Mouse (Mus musculus) liver, embryonic 12.5 days (tissue): ENCODE data around the gene Stoml2. TPM values are rescaled to one million over a fixed set of nuclear protein-coding genes. Genes with fewer than 3 reads are reported as not detected.

Experiments
- ATAC-seq: fragments of 200-750 bp; cut with Nextera tagmentation; 2 replicates; pipeline ENCODE4 v1.8.0; 2017; ENCODE audit warnings: moderate number of reproducible peaks, mild to moderate bottlenecking, moderate library complexity
- H3K27ac ChIP-seq: fragments of 300-500 bp; sonication (generic); 2 replicates; pipeline ENCODE4 v1.5.1; 2016; ENCODE audit warnings: mild to moderate bottlenecking
- H3K27me3 ChIP-seq: fragments of 300-500 bp; sonication (generic); replicated peaks from 2 replicates; pipeline ENCODE4 v1.6.1; 2016; ENCODE audit warnings: mild to moderate bottlenecking, moderate library complexity
- H3K36me3 ChIP-seq: fragments of 300-500 bp; sonication (generic); 2 replicates; pipeline ENCODE4 v1.6.1; 2016; ENCODE audit warnings: mild to moderate bottlenecking, moderate library complexity
- H3K4me1 ChIP-seq: fragments of 300-500 bp; sonication (generic); 2 replicates; pipeline ENCODE4 v1.6.1; 2016
- H3K4me2 ChIP-seq: fragments of 300-500 bp; sonication (generic); 2 replicates; pipeline ENCODE4 v1.6.1; 2016; ENCODE audit warnings: mild to moderate bottlenecking, moderate library complexity
- H3K4me3 ChIP-seq: fragments of 300-500 bp; sonication (generic); 2 replicates; pipeline ENCODE4 v1.5.1; 2016; ENCODE audit warnings: mild to moderate bottlenecking, moderate library complexity
- H3K9ac ChIP-seq: fragments of 300-500 bp; sonication (generic); 2 replicates; pipeline ENCODE4 v1.6.1; 2016; ENCODE audit warnings: mild to moderate bottlenecking, moderate library complexity
- H3K9me3 ChIP-seq: fragments of 300-500 bp; sonication (generic); replicated peaks from 2 replicates; pipeline ENCODE4 v1.6.1; 2016; ENCODE audit warnings: mild to moderate bottlenecking, moderate library complexity
- WGBS: fragments of 180-500 bp; shearing (Covaris S2); methylation state at CpG from one replicate; pipeline ENCODE4 v1.1.7; 2016; ENCODE audit not compliant: insufficient replicate concordance; 5-methylcytosine and 5-hydroxymethylcytosine counted together
- polyA plus RNA-seq: library from polyadenylated mRNA; unstranded; fragments of >200 nt; fragmentation: Nextera tagmentation; extraction: Ambion mirVana; gene quantifications from 2 replicates; pipeline ENCODE4 v1.2.1, GENCODE M21; 2016

Stoml2 gene
- polyA plus RNA-seq = 280 and 292 TPM in 2 replicates

GRCm38 (mm10) chr4:43031237-43031995, at the start of gene Stoml2:
Gene Stoml2 (minus strand): TSS chr4:43031710.
- H3K9me3 ChIP-seq = no peaks in the 10 kb centered on the region
- H3K9ac ChIP-seq = peak within 1 kb of the TSS; percentile 96
- peak within 1 kb of the TSS; percentile 81 for H3K4me3 ChIP-seq
- peaks cover 75% of the 10 kb centered on the region for H3K36me3 ChIP-seq
- H3K4me2 ChIP-seq = peak within 1 kb of the TSS; percentile 82
- ATAC-seq = peak; percentile 96
- peak within 1 kb of the TSS; percentile 89 for H3K27ac ChIP-seq
- H3K27me3 ChIP-seq = no peaks in the 10 kb centered on the region
- 2% methylated on average over 38 of the region's 38 CpGs for WGBS
- H3K4me1 ChIP-seq = peaks cover 35% of the 10 kb centered on the region

GRCm38 (mm10) chr4:43078071-43078718, 46.7 kb upstream of the Stoml2 start:
- Histone ChIP-seq H3K4me1 (no peaks in the 10 kb centered on the region), H3K9me3 (no peaks in the 10 kb centered on the region), H3K9ac (no peak overlapping the region), H3K27ac (no peak overlapping the region), H3K36me3 (no peaks in the 10 kb centered on the region), H3K4me2 (no peak overlapping the region), H3K4me3 (no peak overlapping the region), H3K27me3 (no peaks in the 10 kb centered on the region)
- 50% methylated on average over 7 of the region's 7 CpGs for WGBS
- no peak for ATAC-seq

GRCm38 (mm10) chr4:43074923-43075322, 43.4 kb upstream of the Stoml2 start:
- Histone ChIP-seq H3K9ac (no peak overlapping the region), H3K4me1 (no peaks in the 10 kb centered on the region), H3K27me3 (no peaks in the 10 kb centered on the region), H3K27ac (no peak overlapping the region), H3K36me3 (no peaks in the 10 kb centered on the region), H3K4me3 (no peak overlapping the region), H3K9me3 (no peaks in the 10 kb centered on the region), H3K4me2 (no peak overlapping the region)
- ATAC-seq = no peak

- Histone ChIP-seq H3K27me3 (peaks cover 21% of the 10 kb centered on the region), H3K27ac (no peak overlapping the region), H3K36me3 (no peaks in the 10 kb centered on the region), H3K4me2 (no peak overlapping the region), H3K9me3 (no peaks in the 10 kb centered on the region), H3K4me1 (no peaks in the 10 kb centered on the region), H3K9ac (no peak overlapping the region), H3K4me3 (no peak overlapping the region)
- ATAC-seq = no peak
- 79% methylated on average over 4 of the region's 4 CpGs for WGBS
Measured at GRCm38 (mm10) chr4:43065471-43065870, 34.0 kb upstream of the Stoml2 start.

- H3K27ac ChIP-seq = no peak overlapping the region
- H3K9ac ChIP-seq = no peak overlapping the region
- peaks cover 15% of the 10 kb centered on the region for H3K4me1 ChIP-seq
- H3K4me2 ChIP-seq = no peak overlapping the region
- H3K36me3 ChIP-seq = no peaks in the 10 kb centered on the region
- H3K9me3 ChIP-seq = no peaks in the 10 kb centered on the region
- H3K4me3 ChIP-seq = no peak overlapping the region
- WGBS = 50% methylated on average over 3 of the region's 3 CpGs
- peaks cover 51% of the 10 kb centered on the region for H3K27me3 ChIP-seq
- no peak for ATAC-seq
Measured at GRCm38 (mm10) chr4:43060286-43060685, 28.8 kb upstream of the Stoml2 start.

GRCm38 (mm10) chr4:43059697-43060096, 28.2 kb upstream of the Stoml2 start:
- Histone ChIP-seq H3K9me3 (no peaks in the 10 kb centered on the region), H3K9ac (peak overlapping the region; percentile 54), H3K36me3 (no peaks in the 10 kb centered on the region), H3K4me1 (peaks cover 15% of the 10 kb centered on the region), H3K27me3 (peaks cover 51% of the 10 kb centered on the region), H3K4me3 (peak overlapping the region; percentile 62), H3K27ac (no peak overlapping the region), H3K4me2 (peak overlapping the region; percentile 94)
- ATAC-seq = no peak
- WGBS = 31% methylated on average over 3 of the region's 3 CpGs

GRCm38 (mm10) chr4:43058753-43059654, 27.5 kb upstream of the Stoml2 start, which contains the start of gene Unc13b:
Gene Unc13b (plus strand): TSS chr4:43058953.
- WGBS = under 1% methylated on average over 89 of the region's 90 CpGs
- peak; percentile 97 for ATAC-seq
- H3K4me3 ChIP-seq = peak within 1 kb of the TSS; percentile 62
- no peaks in the 10 kb centered on the region for H3K36me3 ChIP-seq
- no peaks in the 10 kb centered on the region for H3K9me3 ChIP-seq
- no peak within 1 kb of the TSS for H3K27ac ChIP-seq
- H3K9ac ChIP-seq = peak within 1 kb of the TSS; percentile 54
- H3K4me1 ChIP-seq = peaks cover 15% of the 10 kb centered on the region
- H3K4me2 ChIP-seq = peak within 1 kb of the TSS; percentile 94
- H3K27me3 ChIP-seq = peaks cover 51% of the 10 kb centered on the region

- Histone ChIP-seq H3K4me2 (peak overlapping the region; percentile 94), H3K27me3 (peaks cover 51% of the 10 kb centered on the region), H3K36me3 (no peaks in the 10 kb centered on the region), H3K4me3 (peak overlapping the region; percentile 62), H3K9me3 (no peaks in the 10 kb centered on the region), H3K27ac (no peak overlapping the region), H3K9ac (no peak overlapping the region), H3K4me1 (peaks cover 15% of the 10 kb centered on the region)
- WGBS = 23% methylated on average over 8 of the region's 8 CpGs
- ATAC-seq = no peak
Measured at GRCm38 (mm10) chr4:43058392-43058752, 26.9 kb upstream of the Stoml2 start.

- Histone ChIP-seq H3K9me3 (no peaks in the 10 kb centered on the region), H3K36me3 (no peaks in the 10 kb centered on the region), H3K4me1 (peaks cover 15% of the 10 kb centered on the region), H3K9ac (no peak overlapping the region), H3K4me3 (no peak overlapping the region), H3K27ac (no peak overlapping the region), H3K27me3 (peaks cover 51% of the 10 kb centered on the region), H3K4me2 (no peak overlapping the region)
- 82% methylated on average over 5 of the region's 5 CpGs for WGBS
- ATAC-seq = no peak
Measured at GRCm38 (mm10) chr4:43057654-43058053, 26.1 kb upstream of the Stoml2 start.

GRCm38 (mm10) chr4:43052627-43053026, 21.1 kb upstream of the Stoml2 start:
- ATAC-seq = peak; percentile 47; the same call in 1 of the 2 replicates
- H3K27ac ChIP-seq = no peak overlapping the region
- WGBS = 6% methylated on average over 4 of the region's 4 CpGs
- H3K9me3 ChIP-seq = no peaks in the 10 kb centered on the region
- H3K36me3 ChIP-seq = no peaks in the 10 kb centered on the region
- H3K9ac ChIP-seq = no peak overlapping the region
- H3K27me3 ChIP-seq = 0 out of 2 replicates have a peak, but pooled peaks cover 1% of the 10 kb centered on the region
- H3K4me2 ChIP-seq = no peak overlapping the region
- H3K4me3 ChIP-seq = no peak overlapping the region
- H3K4me1 ChIP-seq = no peaks in the 10 kb centered on the region

GRCm38 (mm10) chr4:43047231-43047630, 15.7 kb upstream of the Stoml2 start:
- no peak overlapping the region for H3K4me3 ChIP-seq
- no peak overlapping the region for H3K27ac ChIP-seq
- H3K27me3 ChIP-seq = no peaks in the 10 kb centered on the region
- H3K36me3 ChIP-seq = no peaks in the 10 kb centered on the region
- 9% methylated on average over 5 of the region's 5 CpGs for WGBS
- no peak for ATAC-seq
- no peak overlapping the region for H3K9ac ChIP-seq
- no peaks in the 10 kb centered on the region for H3K9me3 ChIP-seq
- peaks cover 34% of the 10 kb centered on the region for H3K4me1 ChIP-seq
- no peak overlapping the region for H3K4me2 ChIP-seq
